Mouse (Mus musculus) monocyte, adult 5-6 weeks (primary cell): ENCODE data around the gene Dgke. TPM values are rescaled to one million over a fixed set of nuclear protein-coding genes. Genes with fewer than 3 reads are reported as not detected.
"Not testable (repeated sequence)": the region's sequence is repeated elsewhere in the genome, so short reads cannot be mapped to it uniquely, and the experiment has no call there.

Experiments used
- ATAC-seq: fragments of 153-309, 156-312 bp; replicated peaks from 2 replicates; pipeline ENCODE4 v1.8.0; 2017; ENCODE audit warnings: mild to moderate bottlenecking; ENCODE audit not compliant: low TSS enrichment, insufficient number of reproducible peaks, severe bottlenecking, poor library complexity, low FRiP score
- total RNA-seq: library from RNA; stranded (forward); fragments of 200-1000, 200-491, 200-594 nt; gene quantifications from 3 replicates; pipeline ENCODE4 v1.2.3, GENCODE M21; 2017

The Dgke gene
- total RNA-seq, 1 experiment from 2014 or later = 4.6 TPM

- no peak for ATAC-seq
Measured at GRCm38 (mm10) chr11:89017514-89018182, 49.0 kb downstream of the Dgke start.

GRCm38 (mm10) chr11:89012241-89012640 lies 54.4 kb downstream of the Dgke start:
- ATAC-seq = no peak

- no peak for ATAC-seq
Measured at GRCm38 (mm10) chr11:89009496-89009895, 57.2 kb downstream of the Dgke start.

GRCm38 (mm10) chr11:89009066-89009465 lies 57.6 kb downstream of the Dgke start:
- ATAC-seq = no peak

GRCm38 (mm10) chr11:89007582-89007981 lies 59.1 kb downstream of the Dgke start:
- no peak for ATAC-seq

- ATAC-seq = no peak
Measured at GRCm38 (mm10) chr11:89006404-89006803, 60.2 kb downstream of the Dgke start.

GRCm38 (mm10) chr11:89005473-89005872 lies 61.2 kb downstream of the Dgke start:
- no peak for ATAC-seq

GRCm38 (mm10) chr11:89003726-89004125 lies 62.9 kb downstream of the Dgke start:
- no peak for ATAC-seq

- ATAC-seq = no peak
Measured at GRCm38 (mm10) chr11:89003078-89003477, 63.6 kb downstream of the Dgke start.

- ATAC-seq = no peak
Measured at GRCm38 (mm10) chr11:89002621-89003020, 64.0 kb downstream of the Dgke start.

- no peak for ATAC-seq
Measured at GRCm38 (mm10) chr11:89002068-89002467, 64.6 kb downstream of the Dgke start.

GRCm38 (mm10) chr11:89001569-89001968 lies 65.1 kb downstream of the Dgke start:
- no peak for ATAC-seq

GRCm38 (mm10) chr11:89000527-89000819 lies 66.2 kb downstream of the Dgke start:
- ATAC-seq = no peak

- 0 out of 2 replicates have a peak, but pooled peaks have one; percentile 1 for ATAC-seq
Measured at GRCm38 (mm10) chr11:88999723-89000526, 66.7 kb downstream of the Dgke start.

- peak; percentile 91 for ATAC-seq
Measured at GRCm38 (mm10) chr11:88998974-88999722, 67.5 kb downstream of the Dgke start, which contains the start of gene Trim25. Gene Trim25 (plus strand): TSS chr11:88999376.

- ATAC-seq = 0 out of 2 replicates have a peak, but pooled peaks have one; percentile 1
Measured at GRCm38 (mm10) chr11:88998406-88998805, 68.2 kb downstream of the Dgke start.

GRCm38 (mm10) chr11:88997343-88997742 lies 69.3 kb downstream of the Dgke start:
- not testable (repeated sequence) for ATAC-seq

- ATAC-seq = no peak
Measured at GRCm38 (mm10) chr11:88996427-88996826, 70.2 kb downstream of the Dgke start.

- no peak for ATAC-seq
Measured at GRCm38 (mm10) chr11:88995616-88996015, 71.0 kb downstream of the Dgke start.
